ENCODE assay signal across 8 mouse cellular contexts in the genomic region with DNA sequence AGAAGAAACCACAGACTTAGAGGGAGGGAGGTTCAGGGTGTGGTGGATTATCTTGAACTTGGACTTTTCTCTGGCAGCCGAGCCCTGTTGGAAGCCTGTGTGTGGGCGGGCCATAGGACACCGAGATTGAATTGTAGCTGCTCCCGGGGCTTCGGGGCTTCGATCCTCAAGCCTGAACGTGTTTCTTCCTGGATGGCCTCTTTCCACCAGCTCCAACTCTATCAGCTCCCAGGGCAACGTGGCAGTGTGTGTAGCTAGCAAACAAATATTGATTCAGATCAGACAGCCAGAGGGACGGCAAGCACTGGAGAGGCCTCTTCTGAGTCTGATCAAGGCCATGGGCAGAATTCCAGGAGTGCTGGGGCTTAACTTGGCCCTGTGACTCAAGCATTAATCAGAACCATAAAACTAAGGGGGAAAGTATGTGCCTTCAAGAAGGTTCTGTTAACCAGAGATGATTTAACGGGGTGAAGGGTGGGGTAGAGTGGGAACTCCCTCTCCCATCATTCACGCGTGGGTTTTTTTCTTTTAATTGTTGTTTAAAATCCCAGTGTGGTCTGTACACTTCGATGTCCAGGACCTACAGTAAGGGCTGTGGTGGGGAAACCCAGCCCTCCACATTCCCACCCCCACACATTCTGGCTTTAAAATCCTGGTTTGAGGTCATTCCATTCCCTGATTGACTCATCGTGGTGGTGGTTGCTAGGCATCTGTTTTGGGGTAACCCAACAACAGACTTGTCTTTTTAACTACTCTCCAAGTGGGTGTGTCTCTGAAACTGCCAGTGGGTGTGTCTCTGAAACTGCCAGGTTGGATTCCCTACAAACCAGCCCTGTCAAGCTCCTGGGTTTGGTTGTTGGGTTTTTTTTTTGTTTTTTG. TPM values are rescaled to one million over a fixed set of nuclear protein-coding genes. Genes with fewer than 3 reads are reported as not detected.
DNase-seq lines count a peak whose midpoint lies in the region; ATAC-seq lines count a peak whose summit lies in the region.

No protein-coding gene starts in this region.

- DNase-seq in 416B (ENCODE audit: low read depth): peak; percentile 66
- DNase-seq in gastrocnemius, postnatal 36 days: peak; percentile 68 to 69
- no peak for DNase-seq in layer of hippocampus, postnatal 25 days (ENCODE audit: extremely low spot score in 1 of 2, low spot score in 1 of 2)
- no peak for DNase-seq in B cell, adult 2 months

- H3K4me1 ChIP-seq in intestine, embryonic 15.5 days (replicated peaks): peaks cover 41% of the 10 kb centered on the region
- H3K4me1 ChIP-seq in liver, embryonic 16.5 days (ENCODE audit: control insufficient read depth, low read depth, low read length): peaks cover 14% of the 10 kb centered on the region
- peaks cover 56% of the 10 kb centered on the region for H3K4me1 ChIP-seq in stomach, embryonic 14.5 days (ENCODE audit: control insufficient read depth, insufficient read depth, low read length)

- 22% methylated on average over 14 of the region's 14 CpGs for WGBS in intestine, embryonic 15.5 days
- WGBS in liver, embryonic 16.5 days (ENCODE audit: insufficient replicate concordance): 35% methylated on average over 14 of the region's 14 CpGs
- 24% methylated on average over 14 of the region's 14 CpGs for WGBS in stomach, embryonic 14.5 days

- H3K27me3 ChIP-seq in intestine, embryonic 15.5 days (replicated peaks): no peaks in the 10 kb centered on the region
- H3K27me3 ChIP-seq in liver, embryonic 16.5 days (ENCODE audit: control insufficient read depth, insufficient read depth, low read depth, low read length): peaks cover 4% of the 10 kb centered on the region; the same call in 1 of the 2 replicates
- no peaks in the 10 kb centered on the region for H3K27me3 ChIP-seq in stomach, embryonic 14.5 days (ENCODE audit: control insufficient read depth, insufficient read depth, low read length)

- H3K9me3 ChIP-seq in intestine, embryonic 15.5 days: no peaks in the 10 kb centered on the region
- no peaks in the 10 kb centered on the region for H3K9me3 ChIP-seq in liver, embryonic 16.5 days (replicated peaks; ENCODE audit: control insufficient read depth, low read length)
- no peaks in the 10 kb centered on the region for H3K9me3 ChIP-seq in stomach, embryonic 14.5 days (ENCODE audit: control insufficient read depth, low read depth, low read length)

- H3K36me3 ChIP-seq in intestine, embryonic 15.5 days: peaks cover 3% of the 10 kb centered on the region; the same call in 1 of the 2 replicates
- no peaks in the 10 kb centered on the region for H3K36me3 ChIP-seq in liver, embryonic 16.5 days (ENCODE audit: control insufficient read depth, insufficient read depth)
- H3K36me3 ChIP-seq in stomach, embryonic 14.5 days (ENCODE audit: control insufficient read depth, insufficient read depth, low read length): peaks cover 3% of the 10 kb centered on the region; the same call in 1 of the 2 replicates

- peak; percentile 27 for ATAC-seq in activated CD4-positive, CD25-positive, alpha-beta regulatory T cell, adult 4 months
- ATAC-seq in intestine, embryonic 15.5 days: peak; percentile 63
- no peak for ATAC-seq in liver, embryonic 16.5 days (ENCODE audit: low read depth)
- ATAC-seq in stomach, embryonic 14.5 days (ENCODE audit: insufficient number of reproducible peaks, insufficient read depth, low FRiP score, low read depth): no peak

- H3K4me3 ChIP-seq in intestine, embryonic 15.5 days (replicated peaks): no peak overlapping the region
- H3K4me3 ChIP-seq in liver, embryonic 16.5 days (ENCODE audit: low read depth, low read length): no peak overlapping the region
- peak overlapping the region; percentile 5; the same call in 1 of the 2 replicates for H3K4me3 ChIP-seq in stomach, embryonic 14.5 days (ENCODE audit: low read depth, low read length)

- H3K9ac ChIP-seq in intestine, embryonic 15.5 days: no peak overlapping the region
- H3K9ac ChIP-seq in liver, embryonic 16.5 days (ENCODE audit: low read depth, low read length): no peak overlapping the region
- H3K9ac ChIP-seq in stomach, embryonic 14.5 days (replicated peaks; ENCODE audit: low read depth, low read length): no peak overlapping the region

- H3K27ac ChIP-seq in intestine, embryonic 15.5 days: peak overlapping the region; percentile 85
- peak overlapping the region; percentile 10 for H3K27ac ChIP-seq in liver, embryonic 16.5 days (ENCODE audit: low read length)
- peak overlapping the region; percentile 89 for H3K27ac ChIP-seq in stomach, embryonic 14.5 days (ENCODE audit: low read length)

- intact Hi-C loops in gastrocnemius, postnatal 36 days (cut with DNase I): no loop called here

- H3K4me2 ChIP-seq in intestine, embryonic 15.5 days (replicated peaks): peak overlapping the region; percentile 45
- H3K4me2 ChIP-seq in liver, embryonic 16.5 days (ENCODE audit: low read depth, low read length): no peak overlapping the region
- peak overlapping the region; percentile 28 for H3K4me2 ChIP-seq in stomach, embryonic 14.5 days (replicated peaks; ENCODE audit: low read depth, low read length)

RNA-seq across cellular contexts. Expression of a gene that starts 4.6 kb away (rescaled TPM):
- 100 to 1,000 TPM; 237 to 239 TPM for polyA plus RNA-seq in activated CD4-positive, CD25-positive, alpha-beta regulatory T cell, adult 4 months (2017; shearing (Covaris generic))
- 10 to 100 TPM; 34.1 to 50.4 TPM for total RNA-seq in gastrocnemius, postnatal 36 days (2021)
- 462 and 533 TPM in 2 replicates for polyA plus RNA-seq in intestine, embryonic 15.5 days (2015; fragmentation: Nextera tagmentation; extraction: Ambion mirVana)
- 185 and 198 TPM in 2 replicates for polyA plus RNA-seq in liver, embryonic 16.5 days (2015; fragmentation: Nextera tagmentation; extraction: Ambion mirVana)
- 902 and 935 TPM in 2 replicates for polyA plus RNA-seq in stomach, embryonic 14.5 days (2014; fragmentation: Nextera tagmentation; extraction: Ambion mirVana)
- total RNA-seq in layer of hippocampus, postnatal 25 days (2021): 1 to 10 TPM; 8.5 to 9.4 TPM

Comparison
In these comparisons a context has a peak if more than half of its experiments do, and no peak if none do; other contexts are left out.
1. DNase-seq: peak in 416B (single experiment) and gastrocnemius, postnatal 36 days (2 of 2); none in layer of hippocampus, postnatal 25 days (0 of 2) and B cell, adult 2 months (0 of 2).
2. ATAC-seq: peak in activated CD4-positive, CD25-positive, alpha-beta regulatory T cell, adult 4 months (single experiment) and intestine, embryonic 15.5 days (single experiment); none in liver, embryonic 16.5 days (single experiment) and stomach, embryonic 14.5 days (single experiment).
3. H3K27ac ChIP-seq: peak in every context shown above with its lines; median percentile 89 in stomach, embryonic 14.5 days; 85 in intestine, embryonic 15.5 days; 10 in liver, embryonic 16.5 days.